Mouse (Mus musculus) spleen, adult 12 weeks (tissue): ENCODE results near the gene Sh2d4b.

Experiments
- DNase-seq: peaks from one replicate; pipeline ENCODE4 v3.0.0; 2022; ENCODE audit warnings: low spot score

Sh2d4b gene

GRCm38 (mm10) chr14:40837397-40837796 lies 55.7 kb downstream of the Sh2d4b start:
- DNase-seq, result no peak

- DNase-seq, result no peak
Measured at GRCm38 (mm10) chr14:40830505-40830904, 62.6 kb downstream of the Sh2d4b start.

- no peak for DNase-seq
Measured at GRCm38 (mm10) chr14:40830094-40830493, 63.0 kb downstream of the Sh2d4b start.

GRCm38 (mm10) chr14:40818051-40818450 lies 75.0 kb downstream of the Sh2d4b start:
- no peak for DNase-seq

- no peak for DNase-seq
Measured at GRCm38 (mm10) chr14:40816715-40817114, 76.4 kb downstream of the Sh2d4b start.

GRCm38 (mm10) chr14:40791606-40792005 lies 101.5 kb downstream of the Sh2d4b start:
- no peak for DNase-seq

- no peak for DNase-seq
Measured at GRCm38 (mm10) chr14:40789110-40789509, 104.0 kb downstream of the Sh2d4b start.

GRCm38 (mm10) chr14:40769097-40770090 lies 123.7 kb downstream of the Sh2d4b start:
- DNase-seq, result no peak
